Mouse (Mus musculus): ENCODE results near the gene Dnajb2.

DNA sequence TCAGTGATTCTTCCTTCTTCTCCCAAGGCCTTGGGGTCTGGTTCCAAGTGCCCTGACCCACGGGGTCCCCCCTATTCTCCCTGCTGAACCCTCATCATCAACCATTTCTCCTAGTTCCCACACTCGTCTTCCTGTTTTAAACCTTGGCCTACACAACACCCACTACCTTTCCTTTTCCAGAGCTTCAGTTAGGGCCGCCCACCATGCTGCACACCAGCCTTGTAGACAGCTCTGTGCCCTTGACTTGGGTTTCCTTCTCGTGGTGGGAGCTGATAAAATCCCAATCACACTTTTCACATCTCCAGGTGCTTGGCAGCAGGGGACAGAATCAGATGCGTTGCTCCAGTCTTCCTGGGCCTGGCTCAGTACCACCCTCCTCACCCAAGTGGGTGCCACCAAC, 58.1 kb downstream of the Dnajb2 start:
- TF ChIP-seq POLR2A (IDR thresholded peaks at IDR 0.05; ENCODE audit: extremely low read depth, insufficient read depth, low read length) (no peak), CTCF (IDR thresholded peaks at IDR 0.05; ENCODE audit: low read depth, low read length) (no peak)
